Mouse (Mus musculus): ENCODE data around the gene Mapk8ip3. TPM values are rescaled to one million over a fixed set of nuclear protein-coding genes. Genes with fewer than 3 reads are reported as not detected.

The Mapk8ip3 gene
- polyA plus RNA-seq, 1 experiment from 2014 or later, result 31.8 TPM

DNA sequence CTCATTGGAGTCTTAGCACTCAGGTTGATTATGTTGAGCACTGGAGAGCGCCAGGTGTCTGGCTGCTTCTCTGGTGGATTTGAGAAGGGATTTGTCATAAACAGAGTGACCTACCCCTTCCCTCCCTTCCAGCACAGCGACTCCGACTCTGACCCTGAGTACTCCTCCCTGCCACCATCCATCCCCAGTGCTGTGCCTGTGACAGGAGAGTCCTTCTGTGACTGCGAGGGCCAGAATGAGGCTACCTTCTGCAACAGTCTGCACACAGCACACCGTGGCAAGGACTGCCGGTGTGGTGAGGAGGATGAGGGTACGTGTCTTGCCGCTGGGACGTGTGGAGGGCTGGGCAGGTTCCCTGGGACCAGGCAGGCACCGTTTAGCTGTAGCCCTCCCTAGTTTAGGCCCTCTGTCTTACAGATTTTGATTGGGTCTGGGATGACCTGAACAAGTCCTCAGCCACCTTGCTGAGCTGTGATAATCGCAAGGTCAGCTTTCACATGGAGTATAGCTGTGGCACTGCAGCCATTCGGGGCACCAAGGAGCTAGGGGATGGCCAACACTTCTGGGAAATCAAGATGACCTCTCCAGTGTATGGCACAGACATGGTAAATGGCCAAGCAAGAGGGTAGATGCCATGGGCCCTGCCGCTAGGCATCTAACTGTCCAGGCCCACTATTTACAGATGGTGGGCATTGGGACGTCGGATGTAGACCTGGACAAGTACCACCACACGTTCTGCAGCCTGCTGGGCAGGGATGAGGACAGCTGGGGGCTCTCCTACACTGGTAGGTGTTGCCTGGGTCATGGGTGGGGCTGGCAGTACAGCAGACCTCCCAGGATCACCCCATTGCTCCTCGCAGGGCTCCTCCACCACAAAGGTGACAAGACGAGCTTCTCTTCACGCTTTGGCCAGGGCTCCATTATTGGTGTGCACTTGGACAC is 46.4 kb downstream of the Mapk8ip3 start:
- Histone ChIP-seq H3K9ac (ENCODE audit: low read depth, low read length) (no peak overlapping the region), H3K4me2 (replicated peaks; ENCODE audit: low read depth, low read length) (no peak overlapping the region), H3K9me3 (ENCODE audit: control insufficient read depth, low read length) (no peaks in the 10 kb centered on the region), H3K27ac (ENCODE audit: low read depth, low read length) (no peak overlapping the region), H3K4me1 (ENCODE audit: control insufficient read depth, insufficient read depth, low read length) (peaks cover 22% of the 10 kb centered on the region), H3K27me3 (ENCODE audit: control insufficient read depth, insufficient read depth, low read length) (no peaks in the 10 kb centered on the region), H3K36me3 (ENCODE audit: control insufficient read depth, insufficient read depth, low read length) (peaks cover 40% of the 10 kb centered on the region), H3K4me3 (ENCODE audit: low read length) (no peak overlapping the region)
- ATAC-seq (ENCODE audit: low FRiP score, low TSS enrichment), result no peak
- WGBS, result 84% methylated on average over 19 of the region's 19 CpGs

- no peaks in the 10 kb centered on the region for H3K27me3 ChIP-seq (ENCODE audit: control insufficient read depth, insufficient read depth, low read length)
Observed at GRCm38 (mm10) chr17:24888862-24889261, 47.9 kb downstream of the Mapk8ip3 start.

GRCm38 (mm10) chr17:24887291-24888080 is 49.3 kb downstream of the Mapk8ip3 start:
- peak overlapping the region; percentile 87 for H3K9ac ChIP-seq (ENCODE audit: low read depth, low read length)
- H3K36me3 ChIP-seq (ENCODE audit: control insufficient read depth, insufficient read depth, low read length), result peaks cover 47% of the 10 kb centered on the region
- no peaks in the 10 kb centered on the region for H3K9me3 ChIP-seq (ENCODE audit: control insufficient read depth, low read length)
- 62% methylated on average over 18 of the region's 18 CpGs for WGBS
- H3K27me3 ChIP-seq (ENCODE audit: control insufficient read depth, insufficient read depth, low read length), result no peaks in the 10 kb centered on the region
- H3K4me3 ChIP-seq (ENCODE audit: low read length), result peak overlapping the region; percentile 74
- no peak overlapping the region for H3K27ac ChIP-seq (ENCODE audit: low read depth, low read length)
- H3K4me1 ChIP-seq (ENCODE audit: control insufficient read depth, insufficient read depth, low read length), result peaks cover 18% of the 10 kb centered on the region
- H3K4me2 ChIP-seq (replicated peaks; ENCODE audit: low read depth, low read length), result peak overlapping the region; percentile 92
- ATAC-seq (ENCODE audit: low FRiP score, low TSS enrichment), result no peak

More at GRCm38 (mm10) chr17:24888862-24889261, 47.9 kb downstream of the Mapk8ip3 start:
- no peak overlapping the region for H3K4me3 ChIP-seq (ENCODE audit: low read length)
- H3K9me3 ChIP-seq (ENCODE audit: control insufficient read depth, low read length), result no peaks in the 10 kb centered on the region
- H3K4me1 ChIP-seq (ENCODE audit: control insufficient read depth, insufficient read depth, low read length), result peaks cover 21% of the 10 kb centered on the region
- H3K36me3 ChIP-seq (ENCODE audit: control insufficient read depth, insufficient read depth, low read length), result peaks cover 44% of the 10 kb centered on the region
- H3K4me2 ChIP-seq (replicated peaks; ENCODE audit: low read depth, low read length), result no peak overlapping the region
- WGBS, result 96% methylated on average over 3 of the region's 3 CpGs
- no peak overlapping the region for H3K27ac ChIP-seq (ENCODE audit: low read depth, low read length)
- H3K9ac ChIP-seq (ENCODE audit: low read depth, low read length), result no peak overlapping the region
- ATAC-seq (ENCODE audit: low FRiP score, low TSS enrichment), result no peak

- Histone ChIP-seq H3K27ac (ENCODE audit: low read depth, low read length) (peak overlapping the region; percentile 56), H3K4me3 (ENCODE audit: low read length) (peak overlapping the region; percentile 74), H3K9me3 (ENCODE audit: control insufficient read depth, low read length) (no peaks in the 10 kb centered on the region), H3K4me2 (replicated peaks; ENCODE audit: low read depth, low read length) (peak overlapping the region; percentile 92), H3K4me1 (ENCODE audit: control insufficient read depth, insufficient read depth, low read length) (peaks cover 18% of the 10 kb centered on the region), H3K36me3 (ENCODE audit: control insufficient read depth, insufficient read depth, low read length) (peaks cover 42% of the 10 kb centered on the region), H3K9ac (ENCODE audit: low read depth, low read length) (peak overlapping the region; percentile 87), H3K27me3 (ENCODE audit: control insufficient read depth, insufficient read depth, low read length) (no peaks in the 10 kb centered on the region)
- 2% methylated on average over 18 of the region's 18 CpGs for WGBS
- ATAC-seq (ENCODE audit: low FRiP score, low TSS enrichment), result no peak
Observed at GRCm38 (mm10) chr17:24886932-24887271, 49.9 kb downstream of the Mapk8ip3 start.

DNA sequence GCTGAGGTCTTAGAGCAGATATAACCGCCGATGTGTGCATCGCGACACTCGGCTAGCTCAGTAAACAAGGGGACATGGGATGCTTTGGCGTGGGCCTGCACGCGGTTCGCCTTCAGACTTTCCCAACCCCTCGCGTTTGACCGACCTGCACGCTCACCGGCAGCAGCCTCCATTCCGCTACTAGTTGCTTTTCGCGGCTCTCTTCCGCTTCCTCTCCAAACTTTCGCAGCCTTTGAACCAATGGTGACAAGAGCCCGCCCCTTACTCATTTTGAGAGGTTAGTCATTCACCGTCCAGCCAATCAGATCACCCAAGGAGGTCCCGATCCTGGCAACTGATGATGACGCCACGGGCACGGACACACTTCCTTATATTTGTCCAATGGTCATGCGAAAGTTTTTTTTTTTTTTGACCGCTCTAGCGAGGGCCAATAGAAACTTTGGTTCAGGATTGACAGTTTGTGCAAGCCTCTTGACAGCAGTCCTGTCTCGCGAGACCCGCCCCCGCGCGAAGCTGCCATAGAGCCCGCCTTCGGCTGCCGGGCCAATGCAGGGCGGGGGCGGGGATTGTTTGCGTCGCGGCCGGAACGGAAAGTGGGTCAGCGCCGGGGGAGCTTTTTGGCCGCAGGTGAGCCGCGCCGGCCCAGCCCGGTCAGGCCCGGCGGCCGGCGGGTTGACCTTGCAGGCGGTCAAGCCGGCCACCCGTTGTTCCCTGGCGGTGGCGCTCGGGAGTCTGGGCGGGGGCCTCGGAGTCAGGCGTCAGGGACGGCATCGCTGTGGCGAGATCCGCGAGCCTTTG is 50.4 kb downstream of the Mapk8ip3 start, which contains the start of the genes Nubp2 and Spsb3:
Gene Nubp2 (minus strand): TSS at position 216 of the 798 bp plus-strand sequence.
Gene Spsb3 (plus strand): TSS at position 510 of the 798 bp plus-strand sequence.
- Histone ChIP-seq H3K9ac (ENCODE audit: low read depth, low read length) (peak within 1 kb of the TSS; percentile 87), H3K4me1 (ENCODE audit: control insufficient read depth, insufficient read depth, low read length) (peaks cover 18% of the 10 kb centered on the region), H3K4me2 (replicated peaks; ENCODE audit: low read depth, low read length) (peak within 1 kb of the TSS; percentile 92), H3K27ac (ENCODE audit: low read depth, low read length) (peak within 1 kb of the TSS; percentile 56), H3K4me3 (ENCODE audit: low read length) (peak within 1 kb of the TSS; percentile 74), H3K36me3 (ENCODE audit: control insufficient read depth, insufficient read depth, low read length) (peaks cover 36% of the 10 kb centered on the region), H3K27me3 (ENCODE audit: control insufficient read depth, insufficient read depth, low read length) (no peaks in the 10 kb centered on the region), H3K9me3 (ENCODE audit: control insufficient read depth, low read length) (no peaks in the 10 kb centered on the region)
- ATAC-seq (ENCODE audit: low FRiP score, low TSS enrichment), result peak; percentile 96
- under 1% methylated on average over 69 of the region's 69 CpGs for WGBS

GRCm38 (mm10) chr17:24885356-24886133 is 51.2 kb downstream of the Mapk8ip3 start:
- ATAC-seq (ENCODE audit: low FRiP score, low TSS enrichment), result no peak

DNA sequence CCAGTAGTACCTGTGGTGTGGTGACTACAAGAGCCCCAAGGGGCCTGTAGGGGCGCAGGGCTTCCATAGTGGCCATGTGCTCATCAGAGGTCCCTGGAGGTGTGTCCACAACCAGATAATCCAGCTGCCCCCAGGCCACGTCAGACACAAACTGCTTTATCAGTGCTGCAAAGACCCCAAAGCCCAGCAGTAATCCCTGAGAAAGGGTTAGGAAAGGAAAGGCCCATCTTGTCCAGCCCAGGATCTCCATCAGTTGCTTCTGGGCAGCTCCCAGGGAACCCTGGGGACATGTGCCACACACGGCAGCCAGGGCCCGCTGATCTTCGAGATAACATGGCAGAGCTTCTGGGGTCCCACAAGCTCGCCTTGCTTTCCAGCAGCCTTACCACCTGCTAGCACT is 52.4 kb downstream of the Mapk8ip3 start:
- no peak for ATAC-seq (ENCODE audit: low FRiP score, low TSS enrichment)
- Histone ChIP-seq H3K9me3 (ENCODE audit: control insufficient read depth, low read length) (no peaks in the 10 kb centered on the region), H3K27me3 (ENCODE audit: control insufficient read depth, insufficient read depth, low read length) (no peaks in the 10 kb centered on the region), H3K9ac (ENCODE audit: low read depth, low read length) (no peak overlapping the region), H3K4me1 (ENCODE audit: control insufficient read depth, insufficient read depth, low read length) (peaks cover 18% of the 10 kb centered on the region), H3K36me3 (ENCODE audit: control insufficient read depth, insufficient read depth, low read length) (peaks cover 17% of the 10 kb centered on the region), H3K4me2 (replicated peaks; ENCODE audit: low read depth, low read length) (no peak overlapping the region), H3K4me3 (ENCODE audit: low read length) (no peak overlapping the region), H3K27ac (ENCODE audit: low read depth, low read length) (no peak overlapping the region)
- 87% methylated on average over 6 of the region's 6 CpGs for WGBS

More at GRCm38 (mm10) chr17:24885356-24886133, 51.2 kb downstream of the Mapk8ip3 start:
- Histone ChIP-seq H3K4me2 (replicated peaks; ENCODE audit: low read depth, low read length) (peak overlapping the region; percentile 89), H3K36me3 (ENCODE audit: control insufficient read depth, insufficient read depth, low read length) (peaks cover 29% of the 10 kb centered on the region), H3K9ac (ENCODE audit: low read depth, low read length) (peak overlapping the region; percentile 69), H3K27ac (ENCODE audit: low read depth, low read length) (no peak overlapping the region), H3K4me1 (ENCODE audit: control insufficient read depth, insufficient read depth, low read length) (peaks cover 18% of the 10 kb centered on the region), H3K27me3 (ENCODE audit: control insufficient read depth, insufficient read depth, low read length) (no peaks in the 10 kb centered on the region), H3K4me3 (ENCODE audit: low read length) (peak overlapping the region; percentile 66), H3K9me3 (ENCODE audit: control insufficient read depth, low read length) (no peaks in the 10 kb centered on the region)
- 26% methylated on average over 22 of the region's 22 CpGs for WGBS
